Mouse (Mus musculus): ENCODE data around the gene Taf6l. TPM values are rescaled to one million over a fixed set of nuclear protein-coding genes. Genes with fewer than 3 reads are reported as not detected.
A peak's percentile ranks its signal among the peaks of the same experiment; 100 is the strongest.

Gene Taf6l
- total RNA-seq, 2 experiments from 2014 or later, result 11.3 to 12.2 TPM

DNA sequence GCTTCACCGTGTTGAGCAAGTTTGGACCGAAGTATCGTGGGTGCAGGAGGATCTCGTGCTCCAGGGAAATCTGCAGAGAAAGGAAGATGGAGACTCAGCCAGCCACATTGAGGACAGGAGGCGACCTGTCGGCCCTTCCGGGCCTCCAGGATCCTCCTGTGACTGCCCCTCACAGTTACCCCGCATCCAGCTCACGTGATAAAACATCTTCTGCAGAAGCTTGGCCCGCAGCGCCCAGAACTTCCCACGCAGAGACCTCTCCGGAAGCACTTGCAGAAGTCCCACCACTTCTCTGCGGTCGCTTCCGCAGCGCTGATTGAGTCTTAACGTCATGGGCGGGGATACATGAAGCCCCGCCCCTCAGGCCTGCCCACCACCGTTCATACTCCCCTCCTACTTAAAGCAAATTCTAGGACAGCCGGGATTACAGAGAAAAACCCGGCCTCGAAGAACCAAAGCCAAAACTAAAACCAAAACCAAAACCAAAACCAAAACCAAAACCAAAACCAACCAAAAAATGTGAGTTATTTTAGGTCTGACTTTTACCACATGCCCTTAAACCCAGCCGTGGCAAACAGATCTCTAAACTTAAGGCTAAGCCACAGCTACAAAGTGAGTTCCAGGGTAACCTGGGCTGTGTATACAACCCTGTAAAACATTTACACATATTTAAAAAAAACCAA, 12.2 kb upstream of the Taf6l start, which contains the start of gene Polr2g:
Polr2g (minus strand) TSS at position 314 of the 683 bp plus-strand sequence.
- peak; percentile 83 to 86 for DNase-seq (ENCODE audit: low spot score in 2 of 2)

DNA sequence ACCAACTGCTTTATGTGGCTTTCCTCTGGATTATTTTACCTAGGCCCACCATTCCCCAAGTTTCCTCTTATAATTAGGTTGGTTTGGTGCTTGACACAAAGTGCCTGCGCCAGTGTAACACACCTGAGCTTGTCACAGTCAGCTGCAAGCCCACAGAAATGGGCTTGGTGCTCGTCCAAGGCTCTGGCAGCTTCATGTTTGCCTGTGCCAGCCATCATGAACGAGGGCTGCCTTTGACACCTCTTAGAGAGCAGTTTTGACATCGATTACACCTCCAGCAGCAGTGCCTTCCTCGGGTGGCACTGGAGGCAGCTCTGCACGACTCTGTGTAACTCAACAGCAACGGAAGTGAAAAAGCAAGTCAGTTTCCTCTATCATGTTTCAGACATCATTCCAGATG, 4.0 kb upstream of the Taf6l start:
- no peak for DNase-seq (ENCODE audit: low spot score in 2 of 2)

DNA sequence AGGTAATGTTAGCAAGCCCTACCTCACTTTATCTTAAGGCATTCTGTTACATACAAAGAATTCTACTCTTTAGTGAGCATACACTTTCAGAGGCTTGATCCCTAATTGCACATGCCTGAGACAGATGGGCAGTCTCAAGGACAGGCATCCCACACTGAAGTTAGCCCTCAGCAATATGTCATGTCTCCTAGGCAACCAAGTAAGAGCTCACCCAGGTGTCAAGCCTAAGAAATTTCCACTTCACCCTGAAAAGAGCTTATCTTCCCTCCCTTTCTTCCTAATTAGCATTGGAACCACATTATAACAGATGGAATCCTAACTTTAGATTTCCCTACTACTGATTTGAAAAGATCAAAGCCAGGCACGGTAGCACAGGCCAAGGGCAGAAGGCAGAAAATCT, 3.0 kb upstream of the Taf6l start:
- no peak for DNase-seq (ENCODE audit: low spot score in 2 of 2)

DNA sequence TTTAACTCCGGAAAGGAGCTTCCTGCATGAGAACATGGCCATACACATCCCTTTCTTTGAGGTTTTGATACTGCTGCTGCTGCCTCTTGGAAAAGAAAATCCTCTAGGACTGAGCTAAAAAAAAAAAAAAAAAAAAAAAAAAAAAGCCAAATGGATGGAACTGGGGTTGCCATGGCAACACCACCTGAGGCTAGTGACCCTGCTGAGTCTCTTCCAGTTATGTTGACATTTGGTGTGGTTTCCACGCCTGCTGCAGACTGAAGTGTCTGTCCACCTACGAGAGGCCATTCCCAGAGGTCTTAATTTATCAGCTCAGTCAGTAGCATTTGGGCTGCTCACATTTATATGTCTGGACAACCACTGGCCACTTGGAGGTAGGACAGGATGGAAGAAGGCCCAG, 2.3 kb upstream of the Taf6l start:
- no peak for DNase-seq (ENCODE audit: low spot score in 2 of 2)

DNA sequence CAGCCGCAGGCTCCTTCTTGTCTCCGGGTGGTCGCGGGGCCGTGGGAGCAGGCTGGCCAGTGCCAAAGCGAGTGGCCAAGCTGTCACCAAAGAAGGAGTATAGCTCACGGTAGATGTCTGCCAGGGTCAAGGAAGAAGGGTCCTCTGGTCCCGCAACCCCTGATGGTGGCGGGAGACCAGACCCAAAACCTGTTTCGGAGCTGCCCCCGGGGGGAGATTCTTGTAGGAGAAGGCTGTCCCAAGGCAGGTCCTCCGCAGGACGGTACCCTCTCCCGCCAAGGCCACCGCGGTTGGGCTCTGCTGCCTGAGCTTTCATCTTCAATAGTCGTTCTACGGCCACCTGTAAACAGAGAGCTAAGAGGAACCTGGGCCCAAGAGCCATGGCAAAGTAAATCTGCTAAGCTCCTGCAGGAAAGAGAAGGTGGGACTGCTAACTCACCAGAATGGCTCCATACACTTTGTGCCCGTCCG, 11.2 kb downstream of the Taf6l start:
- no peak for DNase-seq (ENCODE audit: low spot score in 2 of 2)

DNA sequence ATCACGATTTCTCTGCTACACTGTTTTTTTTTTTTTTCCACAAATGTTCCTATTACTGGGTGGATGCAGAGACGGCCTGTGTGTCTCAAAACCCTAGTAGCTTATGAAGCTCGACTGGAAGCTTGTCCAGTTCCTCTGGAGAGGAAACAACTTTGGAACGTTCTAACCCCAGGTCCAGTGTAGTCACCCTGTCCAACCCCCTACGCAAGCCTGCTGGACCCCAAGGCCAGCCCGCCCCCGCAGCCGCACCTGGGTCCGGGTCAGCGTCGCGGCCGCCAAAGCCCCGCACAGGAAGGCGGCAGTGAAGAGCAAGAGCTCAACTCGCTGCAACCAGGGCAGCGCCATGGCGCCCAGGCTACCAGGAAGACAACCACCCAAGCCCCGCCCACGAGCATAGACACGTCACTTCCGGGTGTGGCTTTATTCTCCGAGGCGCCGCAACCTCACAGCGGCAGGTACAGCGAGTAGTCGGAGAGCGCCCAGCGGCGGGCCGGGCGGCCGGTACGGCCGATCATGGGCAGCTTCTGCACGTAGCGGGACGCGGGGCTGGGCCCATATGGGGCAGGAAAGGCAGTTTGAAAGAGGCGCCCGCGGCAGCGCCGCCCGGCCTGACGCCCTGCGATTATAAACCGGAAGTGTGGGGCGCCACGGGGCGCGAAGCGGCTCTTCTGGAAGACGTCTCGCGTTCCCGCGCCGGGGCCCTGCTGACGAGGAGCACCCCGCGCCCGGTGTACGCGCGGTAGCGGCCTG, 12.0 kb downstream of the Taf6l start, which contains the start of gene Tmem179b:
Tmem179b (minus strand) TSS at position 382 of the 750 bp plus-strand sequence.
- DNase-seq (ENCODE audit: low spot score in 2 of 2), result peak; percentile 96 to 98

DNA sequence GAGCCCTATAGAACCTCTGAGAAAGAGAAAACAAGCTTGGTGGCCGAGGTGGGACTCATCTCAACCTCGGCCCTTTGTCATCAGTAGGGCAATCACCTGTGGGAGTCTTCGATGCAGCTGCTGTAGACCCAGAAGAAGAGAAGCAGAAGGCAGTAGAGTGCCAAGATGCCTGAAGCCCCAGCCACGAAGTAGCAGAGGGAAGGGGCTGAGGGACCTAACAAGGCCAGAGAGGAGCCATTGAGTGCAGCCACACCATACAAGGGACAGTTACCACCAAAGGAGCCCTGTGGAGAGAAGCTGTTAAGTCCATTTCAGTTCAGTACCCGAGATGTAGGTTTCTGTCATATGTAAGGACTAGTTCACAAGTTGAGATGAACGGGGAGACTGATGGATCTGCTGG, 12.8 kb downstream of the Taf6l start:
- DNase-seq (ENCODE audit: low spot score in 2 of 2), result no peak

DNA sequence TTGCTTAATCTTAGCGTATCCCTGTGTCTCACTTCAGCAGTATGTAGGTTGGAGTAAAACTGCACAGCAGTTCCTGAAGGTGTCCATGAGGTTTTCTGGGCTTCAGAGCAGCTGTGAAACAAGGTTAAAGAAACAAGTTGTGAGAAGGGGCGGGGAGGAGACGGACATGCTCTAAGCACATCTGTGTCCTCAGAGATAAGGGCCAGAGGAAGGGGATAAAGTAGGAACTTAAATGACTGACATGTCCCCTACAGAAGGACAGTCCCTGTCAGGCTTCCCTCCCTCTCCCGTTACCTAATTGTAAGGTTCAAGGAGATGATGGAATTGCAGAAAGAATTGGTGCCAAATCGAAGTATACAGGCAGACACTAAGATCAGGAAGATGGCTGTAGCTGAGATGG, 13.2 kb downstream of the Taf6l start:
- no peak for DNase-seq (ENCODE audit: low spot score in 2 of 2)

DNA sequence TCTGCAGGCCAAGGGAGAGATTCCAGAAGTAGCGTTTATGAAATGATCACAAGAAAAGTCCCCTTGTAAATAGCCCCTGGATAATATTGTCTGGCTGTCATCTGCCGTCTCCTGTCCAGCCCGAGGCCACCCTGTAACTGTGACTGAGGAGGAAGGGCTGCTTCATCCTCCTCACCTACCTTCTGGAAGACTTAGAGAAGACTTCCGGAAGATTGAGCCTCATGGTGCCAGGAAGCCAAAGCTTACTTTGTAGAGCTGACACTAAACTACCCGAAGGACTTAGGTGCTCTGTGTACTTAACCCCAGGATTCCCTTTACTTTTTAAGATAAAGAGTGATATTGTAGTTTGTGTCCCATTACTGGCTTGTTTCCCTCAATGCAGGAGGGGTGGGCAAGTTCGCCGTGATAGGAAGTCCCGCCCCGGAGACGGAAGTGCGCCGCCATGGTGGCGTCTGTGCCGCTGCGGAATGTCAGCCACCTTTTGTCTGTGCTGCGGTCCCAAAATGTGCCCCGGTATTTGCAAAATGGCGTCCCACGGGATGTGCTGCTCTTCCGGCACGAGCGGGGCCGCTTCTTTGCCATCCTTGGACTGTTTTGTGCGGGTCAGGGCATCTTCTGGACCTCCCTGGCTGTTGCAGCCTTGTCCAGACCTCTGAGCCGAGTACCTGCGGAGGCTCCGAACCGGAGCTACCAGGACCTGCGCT, 15.5 kb downstream of the Taf6l start, which contains the start of gene Tmem223:
Tmem223 (plus strand) TSS at position 430 of the 704 bp plus-strand sequence.
- DNase-seq (ENCODE audit: low spot score in 2 of 2), result peak; percentile 76 to 77

DNA sequence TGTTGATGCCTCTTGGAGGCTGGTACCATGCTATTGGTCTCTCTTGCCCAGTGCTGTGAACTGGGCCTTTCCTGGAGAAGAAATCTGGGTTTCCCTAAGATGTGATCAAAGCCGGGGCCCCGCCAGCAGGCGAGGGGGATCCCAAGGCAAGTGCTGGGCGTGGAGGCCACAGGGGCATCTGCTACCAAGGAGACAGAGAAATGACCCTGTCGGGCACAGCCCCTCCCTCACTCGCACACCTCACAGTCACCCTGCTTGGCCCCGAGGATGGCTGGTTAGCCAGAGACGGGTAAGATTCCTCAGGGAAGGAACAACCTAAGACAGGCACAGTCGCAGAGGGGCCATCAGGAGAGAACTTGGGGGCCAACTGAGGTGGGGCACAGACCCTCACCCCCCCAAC, 20.7 kb downstream of the Taf6l start:
- no peak for DNase-seq (ENCODE audit: low spot score in 2 of 2)

DNA sequence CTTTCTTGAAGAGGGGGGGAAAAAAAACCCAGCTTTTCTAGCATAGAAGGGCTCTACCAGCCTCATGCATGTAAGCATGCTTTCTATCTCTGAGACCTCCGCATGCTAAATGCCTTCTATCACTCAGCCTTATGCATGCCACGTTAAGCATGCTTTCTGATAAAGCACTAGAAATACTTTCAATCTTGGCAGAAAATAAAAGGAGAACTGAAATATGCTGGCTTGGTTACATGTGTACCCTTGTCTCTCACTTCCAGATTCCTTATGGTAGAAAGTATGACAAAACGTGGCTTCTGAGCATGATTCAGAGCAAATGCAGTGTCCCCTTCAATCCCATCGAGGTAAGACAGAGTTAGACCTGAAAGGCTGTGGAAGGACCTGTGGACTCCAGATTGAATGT, 22.9 kb downstream of the Taf6l start:
- no peak for DNase-seq (ENCODE audit: low spot score in 2 of 2)

DNA sequence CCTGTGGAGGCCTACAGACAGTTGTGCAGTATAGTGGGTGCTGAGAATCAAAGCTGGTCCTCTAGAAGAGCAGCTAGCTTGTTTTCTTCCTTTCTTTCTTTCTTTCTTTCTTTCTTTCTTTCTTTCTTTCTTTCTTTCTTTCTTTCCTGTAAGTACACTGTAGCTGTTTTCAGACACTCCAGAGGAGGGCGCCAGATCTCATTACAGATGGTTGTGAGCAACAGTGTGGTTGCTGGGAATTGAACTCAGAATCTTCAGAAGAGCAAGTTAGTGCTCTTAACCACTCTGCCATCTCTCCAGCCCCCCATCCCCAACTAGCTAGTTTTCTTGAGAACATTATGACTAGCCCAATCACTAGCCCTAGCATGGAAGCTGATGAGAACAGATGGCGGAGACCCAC, 25.5 kb downstream of the Taf6l start:
- no peak for DNase-seq (ENCODE audit: low spot score in 2 of 2)

DNA sequence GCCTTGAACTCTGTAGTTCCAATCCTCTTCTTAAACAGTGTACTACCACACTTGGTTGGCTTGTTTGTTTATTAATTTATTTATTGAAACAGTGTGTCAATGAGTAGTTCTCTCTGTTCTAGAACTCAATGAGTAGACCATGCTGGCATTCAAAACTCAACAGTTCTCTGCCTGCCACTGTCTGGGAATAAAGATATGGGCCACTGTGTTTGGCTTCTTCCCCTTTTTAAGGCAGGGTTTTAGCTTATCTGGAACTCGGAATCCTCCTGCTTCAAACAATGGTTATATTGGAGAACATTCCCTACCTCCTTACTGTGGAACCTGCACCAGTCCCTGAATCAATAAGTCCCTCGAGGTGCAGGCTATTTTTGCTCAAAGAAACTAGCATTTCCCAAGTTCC, 27.3 kb downstream of the Taf6l start:
- DNase-seq (ENCODE audit: low spot score in 2 of 2), result no peak

DNA sequence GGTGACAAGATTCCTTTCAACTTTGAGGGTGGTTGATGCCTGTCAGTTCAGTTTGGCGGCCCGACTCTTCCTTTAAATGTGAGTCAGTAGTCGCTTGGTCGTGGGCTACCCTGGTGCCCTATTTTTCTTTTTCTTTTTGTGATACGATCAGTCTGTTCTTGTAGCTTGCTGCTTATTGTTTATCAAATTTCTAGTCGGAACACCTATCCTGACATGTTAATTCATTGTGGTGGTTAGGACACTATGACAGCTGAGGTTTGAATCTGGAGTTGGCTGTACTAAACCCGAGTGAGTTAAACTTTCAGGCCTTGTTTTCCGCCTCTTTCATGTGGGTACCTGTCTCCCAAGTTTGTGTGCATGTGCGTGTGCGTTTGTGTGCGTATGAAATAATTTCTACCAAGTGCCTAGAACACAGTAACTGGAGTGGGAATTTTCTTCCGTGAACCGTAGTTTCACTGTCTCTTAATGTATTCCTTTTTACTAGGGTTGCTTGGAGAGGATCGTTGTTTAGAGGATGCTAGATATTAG, 28.7 kb downstream of the Taf6l start:
- DNase-seq (ENCODE audit: low spot score in 2 of 2), result no peak

DNA sequence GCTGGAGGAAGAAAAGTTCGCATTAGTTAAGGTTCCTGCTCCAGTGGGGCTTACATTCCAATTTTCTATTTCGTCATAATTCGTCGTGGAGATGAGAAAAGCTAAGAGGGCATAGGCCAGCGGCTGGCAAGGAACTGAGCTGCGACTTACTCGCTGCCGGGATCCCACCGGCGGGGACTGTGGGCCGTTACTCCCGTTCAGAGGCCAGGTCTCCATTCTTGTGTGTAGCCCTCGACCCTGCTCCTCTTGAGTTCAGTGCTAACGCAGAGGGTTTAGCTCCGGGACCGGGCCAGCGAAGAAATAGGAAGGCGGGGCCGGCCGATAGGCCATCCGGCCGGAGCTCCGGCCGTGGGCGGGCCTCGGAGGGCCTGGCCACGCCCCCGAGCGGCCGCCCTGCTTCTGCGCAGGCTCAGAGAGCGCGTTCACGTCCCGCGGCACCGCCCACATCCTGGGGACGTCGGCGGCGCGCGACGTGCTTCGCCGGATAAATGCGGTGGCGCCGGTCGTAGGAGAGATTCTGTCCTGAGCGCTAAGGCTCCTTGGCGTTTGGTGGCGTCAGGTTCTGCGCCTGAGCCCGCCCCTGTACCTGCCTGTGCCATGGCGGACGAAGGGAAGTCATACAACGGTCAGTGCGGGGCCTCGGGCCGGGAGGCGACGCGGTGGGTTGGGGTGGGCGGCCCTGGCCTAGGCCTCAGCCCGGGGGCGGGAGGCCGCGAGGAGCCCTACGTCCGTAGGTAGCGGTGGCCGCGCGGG, 29.4 kb downstream of the Taf6l start, which contains the start of gene Nxf1:
Nxf1 (plus strand) TSS at position 439 of the 753 bp plus-strand sequence.
- DNase-seq (ENCODE audit: low spot score in 2 of 2), result peak; percentile 95

DNA sequence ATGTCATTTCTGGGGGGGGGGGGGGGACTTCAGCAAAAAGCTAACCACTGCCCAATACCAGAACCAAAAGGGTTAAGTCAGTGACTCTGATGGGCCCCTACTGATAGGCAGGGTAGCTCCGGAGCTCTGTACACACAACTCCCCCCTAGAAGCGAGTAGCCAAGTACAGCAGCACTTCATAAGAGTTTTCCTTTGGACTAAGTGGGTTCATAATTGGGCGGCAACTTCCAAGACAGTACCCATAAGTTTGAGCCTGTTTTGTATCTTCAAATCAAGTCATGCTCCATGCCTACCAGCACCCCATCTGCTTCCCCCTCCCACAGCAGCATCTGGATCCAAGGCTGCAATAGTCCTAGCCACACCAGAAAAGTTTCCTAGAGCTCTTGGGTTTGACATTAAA, 30.6 kb downstream of the Taf6l start:
- DNase-seq (ENCODE audit: low spot score in 2 of 2), result no peak

DNA sequence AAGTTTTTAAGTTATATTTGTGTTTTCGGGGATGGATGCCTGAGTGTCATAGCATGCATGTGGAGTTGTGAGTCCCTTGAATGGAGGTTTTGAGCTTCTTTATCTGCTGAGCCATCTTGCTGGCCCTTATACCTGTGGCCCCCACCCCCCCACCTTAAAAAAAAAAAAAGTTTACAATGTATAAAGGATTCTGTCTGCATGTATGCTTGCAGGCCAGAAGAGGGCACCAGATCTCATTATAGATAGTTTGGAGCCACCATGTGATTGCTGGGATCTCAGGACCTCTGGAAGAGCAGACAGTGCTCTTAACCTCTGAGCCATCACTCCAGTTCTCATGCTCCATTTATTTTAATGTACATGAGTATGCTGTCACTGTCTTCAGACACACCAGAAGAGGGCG, 38.8 kb downstream of the Taf6l start:
- no peak for DNase-seq (ENCODE audit: low spot score in 2 of 2)

DNA sequence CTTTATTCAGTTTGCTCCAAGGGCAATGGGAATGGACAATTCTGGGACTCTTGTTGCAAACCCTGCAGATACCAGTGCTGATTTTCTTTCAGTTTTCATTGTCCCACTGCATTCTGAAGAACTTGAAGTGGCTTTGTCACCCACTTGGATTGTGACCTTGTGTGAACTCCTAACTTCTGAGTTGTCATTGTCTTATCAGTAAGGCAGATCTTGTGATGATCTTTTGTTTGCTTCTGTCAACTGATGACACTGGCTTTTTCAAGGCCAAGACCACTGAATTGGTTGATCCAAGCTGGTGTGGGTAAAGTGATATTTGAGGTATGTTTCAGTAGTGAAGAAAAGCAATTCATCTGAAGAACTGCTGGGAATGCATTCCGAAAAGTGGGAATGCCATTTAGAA, 40.8 kb downstream of the Taf6l start:
- DNase-seq (ENCODE audit: low spot score in 2 of 2), result no peak

DNA sequence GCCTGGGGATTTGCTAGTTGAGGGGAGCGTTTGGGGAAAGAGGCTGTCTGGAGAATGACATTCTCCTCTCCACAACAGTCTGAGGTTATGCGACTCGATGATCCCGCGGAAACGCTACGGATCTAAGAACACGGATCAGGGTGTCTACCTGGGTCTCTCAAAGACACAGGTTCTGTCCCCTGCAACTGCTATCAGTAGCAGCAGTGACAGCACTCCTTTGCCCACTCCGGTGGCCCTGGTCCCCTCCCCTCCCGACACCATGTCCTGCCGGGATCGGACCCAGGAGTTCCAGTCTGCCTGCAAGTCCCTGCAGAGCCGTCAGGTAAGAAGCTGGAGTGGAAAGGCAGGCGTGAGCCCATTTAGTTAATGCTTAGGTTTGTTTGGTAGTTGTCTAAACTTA, 44.0 kb downstream of the Taf6l start:
- peak in 1 of 2 experiments; percentile 29 for DNase-seq (ENCODE audit: low spot score in 2 of 2)

DNA sequence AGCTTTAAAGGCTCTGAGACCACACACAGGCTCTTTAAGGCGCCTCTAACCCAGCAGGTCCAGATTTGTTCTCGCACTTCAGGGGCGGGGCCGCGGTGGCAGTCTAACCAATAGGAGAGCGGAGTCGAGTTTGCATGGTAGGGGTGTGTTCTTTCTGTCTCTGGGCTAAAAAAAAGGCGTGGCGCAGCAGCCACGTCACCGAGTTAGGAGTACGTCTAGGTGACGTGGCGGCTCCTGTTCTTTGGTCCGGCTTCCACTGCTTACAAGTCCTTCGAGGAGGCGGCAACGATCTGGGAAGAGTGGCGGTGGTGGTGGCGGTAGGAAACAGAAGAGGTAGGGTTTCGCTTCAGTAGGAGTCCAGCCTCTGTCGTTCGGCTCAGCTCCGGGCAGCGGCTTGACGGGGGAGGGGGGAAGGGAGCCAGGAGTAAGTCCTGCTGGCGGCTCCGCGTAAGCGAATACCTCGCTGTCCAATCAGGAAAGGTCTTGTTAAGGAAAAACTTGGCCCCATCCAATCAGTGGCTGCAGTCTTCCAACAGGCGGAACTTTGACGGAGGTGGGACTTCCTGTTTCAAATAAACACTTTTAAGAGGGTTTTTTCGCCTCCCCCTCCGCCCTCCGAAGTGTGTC, 44.9 kb downstream of the Taf6l start, which contains the start of gene Stx5a:
Stx5a (plus strand) TSS at position 171 of the 627 bp plus-strand sequence.
- DNase-seq (ENCODE audit: low spot score in 2 of 2), result peak; percentile 85 to 87
